ENCODE assay signal across 21 mouse cellular contexts in the genomic region with DNA sequence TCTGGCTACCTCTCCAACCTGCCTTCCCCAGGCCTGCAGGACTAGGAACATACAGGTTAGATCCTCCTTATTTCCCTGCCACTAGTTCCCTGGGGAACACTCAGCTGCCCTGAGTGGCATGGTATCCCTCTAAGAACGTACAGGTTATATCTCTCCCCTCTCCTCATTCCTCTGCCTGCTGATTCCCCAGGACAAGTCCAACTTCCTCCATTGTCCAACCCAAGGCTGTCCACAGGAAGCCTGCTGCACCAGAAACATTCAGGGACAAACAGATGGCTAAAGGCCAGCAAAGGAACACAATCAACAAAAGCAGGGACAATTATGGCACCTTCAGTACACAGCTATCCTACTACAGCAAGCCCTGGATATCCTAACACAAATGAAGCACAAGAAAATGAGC.
"Had no signal": no experiment of that assay in that cellular context is flagged by ENCODE, and none has a peak within 500 bp of the region (broad histone marks: within the 10 kb centered on the region; RNA-seq: fewer than 3 reads in every experiment).

No protein-coding gene starts in this region.

- H3K27ac ChIP-seq: limb, embryonic 12.5 days; limb, embryonic 15.5 days; liver, embryonic 14.5 days; macrophage; midbrain, embryonic 13.5 days; stomach, embryonic 15.5 days had no signal

- H3K4me2 ChIP-seq: limb, embryonic 12.5 days; limb, embryonic 15.5 days; liver, embryonic 11.5 days; lung, embryonic 14.5 days; midbrain, embryonic 13.5 days; stomach, embryonic 15.5 days had no signal

- DNase-seq: kidney, adult 9 months; kidney, postnatal 14 days; kidney, postnatal 4 days; left cerebral cortex, postnatal 4 days; liver, postnatal 0 days; lung, embryonic 14.5 days; right cerebral cortex, adult 18-20 months; right cerebral cortex, postnatal 14 days; right cerebral cortex, postnatal 4 days; spleen, adult 18-20 months; thymus, adult 18-20 months; thymus, postnatal 14 days; thymus, postnatal 4 days had no signal

- H3K27me3 ChIP-seq: limb, embryonic 12.5 days; limb, embryonic 15.5 days; midbrain, embryonic 13.5 days; stomach, embryonic 15.5 days had no signal

- ATAC-seq: liver, postnatal 0 days; lung, postnatal 0 days; midbrain, embryonic 13.5 days had no signal

- H3K9ac ChIP-seq: limb, embryonic 12.5 days; limb, embryonic 15.5 days; liver, embryonic 14.5 days; liver, postnatal 0 days; lung, embryonic 14.5 days; midbrain, embryonic 13.5 days; stomach, embryonic 15.5 days had no signal

- H3K9me3 ChIP-seq: limb, embryonic 15.5 days; midbrain, embryonic 13.5 days; stomach, embryonic 15.5 days had no signal

- H3K4me3 ChIP-seq: limb, embryonic 12.5 days; limb, embryonic 15.5 days; midbrain, embryonic 13.5 days; stomach, embryonic 15.5 days had no signal

- H3K4me1 ChIP-seq: limb, embryonic 12.5 days; limb, embryonic 15.5 days; midbrain, embryonic 13.5 days had no signal

- H3K36me3 ChIP-seq: limb, embryonic 12.5 days; limb, embryonic 15.5 days; midbrain, embryonic 13.5 days; stomach, embryonic 15.5 days had no signal
